Mouse (Mus musculus): ENCODE measurements around the gene Mrpl10.

GRCm38 (mm10) chr11:97021121-97021765, 20.1 kb upstream of the Mrpl10 start:
- TF ChIP-seq POLR2A (IDR thresholded peaks at IDR 0.05; ENCODE audit: insufficient read length, low read depth) (no peak), CEBPB (IDR thresholded peaks at IDR 0.05; ENCODE audit: insufficient read depth, poor library complexity, severe bottlenecking) (no peak), TCF3 (IDR thresholded peaks at IDR 0.05; ENCODE audit: insufficient read length, low read depth) (no peak), USF1 (IDR thresholded peaks at IDR 0.05; ENCODE audit: low read depth) (no peak), TCF12 (IDR thresholded peaks at IDR 0.05; ENCODE audit: insufficient read depth, poor library complexity, severe bottlenecking) (no peak), MAX (IDR thresholded peaks at IDR 0.05; ENCODE audit: low read depth) (no peak), MYOD1 (IDR thresholded peaks at IDR 0.05; ENCODE audit: control insufficient read depth in 1 of 3, insufficient read length in 2 of 3, low read depth in 2 of 3) (no peak), POLR2AphosphoS2 (IDR thresholded peaks at IDR 0.05; ENCODE audit: insufficient read length, low read depth) (no peak), SRF (IDR thresholded peaks at IDR 0.05; ENCODE audit: control insufficient read depth, insufficient read length, low read depth) (no peak), E2F4 (IDR thresholded peaks at IDR 0.05; ENCODE audit: insufficient read depth) (no peak), MYOG (IDR thresholded peaks at IDR 0.05; ENCODE audit: control insufficient read depth in 1 of 3, insufficient read depth in 1 of 3, insufficient read length in 2 of 3, low read depth in 2 of 3) (no peak)

Measured in myocyte (in vitro differentiated cells).